Mouse (Mus musculus) erythroblast, embryonic 14.5 days (primary cell): ENCODE results near the gene Tspan11.

Experiments
- GATA1 ChIP-seq: IDR thresholded peaks from 2 replicates; pipeline ENCODE4 v1.6.1; 2012; ENCODE audit warnings: low read length, inconsistent platforms, mixed read lengths
- TAL1 ChIP-seq: IDR thresholded peaks from 3 replicates; pipeline ENCODE4 v1.6.1; 2012; ENCODE audit warnings: low read length, inconsistent platforms, mixed read lengths

GRCm38 (mm10) chr6:128002104-128002503 lies 114.7 kb downstream of the Tspan11 start:
- TF ChIP-seq GATA1 = no peak
- no peak for TF ChIP-seq TAL1
